Mouse (Mus musculus) intestine, embryonic 16.5 days (tissue): ENCODE results near the gene Scnn1a. TPM values are rescaled to one million over a fixed set of nuclear protein-coding genes. Genes with fewer than 3 reads are reported as not detected.
"Not testable (repeated sequence)": the region's sequence is repeated elsewhere in the genome, so short reads cannot be mapped to it uniquely, and the experiment has no call there.

ENCODE experiments used
- ATAC-seq: fragments of 200-750 bp; cut with Nextera tagmentation; 2 replicates; pipeline ENCODE4 v1.8.0; 2017; ENCODE audit warnings: moderate TSS enrichment, moderate library complexity
- H3K27ac ChIP-seq: fragments of 300-500 bp; sonication (generic); 2 replicates; pipeline ENCODE4 v1.5.1; 2014; ENCODE audit warnings: mild to moderate bottlenecking, low read length
- H3K27me3 ChIP-seq: fragments of 300-500 bp; sonication (generic); replicated peaks from 2 replicates; pipeline ENCODE4 v1.6.1; 2014; ENCODE audit warnings: low read length, control low read depth, mixed read lengths; ENCODE audit not compliant: control insufficient read depth, insufficient read depth
- H3K36me3 ChIP-seq: fragments of 300-500 bp; sonication (generic); 2 replicates; pipeline ENCODE4 v1.6.1; 2014; ENCODE audit warnings: low read length, control low read depth; ENCODE audit not compliant: control insufficient read depth, insufficient read depth
- H3K4me1 ChIP-seq: fragments of 300-500 bp; sonication (generic); 2 replicates; pipeline ENCODE4 v1.6.1; 2014; ENCODE audit warnings: low read length, control low read depth, mixed read lengths; ENCODE audit not compliant: control insufficient read depth, insufficient read depth
- H3K4me2 ChIP-seq: fragments of 300-500 bp; sonication (generic); 2 replicates; pipeline ENCODE4 v1.6.1; 2014; ENCODE audit warnings: low read depth, low read length, control low read depth
- H3K4me3 ChIP-seq: fragments of 300-500 bp; sonication (generic); 2 replicates; pipeline ENCODE4 v1.5.1; 2014; ENCODE audit warnings: mild to moderate bottlenecking, low read length
- H3K9ac ChIP-seq: fragments of 300-500 bp; sonication (generic); 2 replicates; pipeline ENCODE4 v1.6.1; 2014; ENCODE audit warnings: low read depth, low read length
- H3K9me3 ChIP-seq: fragments of 300-500 bp; sonication (generic); 2 replicates; pipeline ENCODE4 v1.6.1; 2016; ENCODE audit warnings: low read length, control low read depth; ENCODE audit not compliant: control insufficient read depth
- WGBS: fragments of 180-500 bp; shearing (Covaris S2); extraction: QIAGEN DNeasy Blood & Tissue Kit; methylation state at CpG from one replicate; pipeline ENCODE4 v1.1.7; 2014; 5-methylcytosine and 5-hydroxymethylcytosine counted together
- polyA plus RNA-seq: library from polyadenylated mRNA; unstranded; fragments of >200 nt; fragmentation: Nextera tagmentation; extraction: Ambion mirVana; gene quantifications from 2 replicates; pipeline ENCODE4 v1.2.1, GENCODE M21; 2015

Scnn1a gene
- polyA plus RNA-seq, 1 experiment from 2014 or later = 5.0 TPM

DNA sequence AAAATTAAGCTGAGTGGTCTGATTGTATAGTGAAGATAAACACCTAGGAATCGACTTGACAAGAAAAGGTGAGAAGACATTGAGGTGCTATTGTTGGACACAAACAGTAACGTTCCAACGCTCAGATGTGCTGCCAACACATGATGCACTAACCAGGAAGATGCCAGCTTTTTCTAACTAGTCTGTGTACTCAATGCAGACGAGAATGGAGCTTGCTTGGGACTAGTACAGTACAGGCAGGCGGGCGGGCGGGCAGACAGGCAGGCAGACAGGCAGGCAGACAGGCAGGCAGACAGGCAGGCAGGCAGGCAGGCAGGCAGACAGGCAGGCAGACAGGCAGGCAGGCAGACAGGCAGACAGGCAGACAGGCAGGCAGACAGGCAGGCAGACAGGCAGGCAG, 16.1 kb upstream of the Scnn1a start:
- not testable (repeated sequence) for H3K4me2 ChIP-seq, ATAC-seq, H3K9me3 ChIP-seq, H3K4me3 ChIP-seq, H3K9ac ChIP-seq, H3K27ac ChIP-seq, H3K27me3 ChIP-seq, H3K4me1 ChIP-seq
- peaks cover 20% of the 10 kb centered on the region for H3K36me3 ChIP-seq
- 90% methylated on average over 7 of the region's 7 CpGs for WGBS

DNA sequence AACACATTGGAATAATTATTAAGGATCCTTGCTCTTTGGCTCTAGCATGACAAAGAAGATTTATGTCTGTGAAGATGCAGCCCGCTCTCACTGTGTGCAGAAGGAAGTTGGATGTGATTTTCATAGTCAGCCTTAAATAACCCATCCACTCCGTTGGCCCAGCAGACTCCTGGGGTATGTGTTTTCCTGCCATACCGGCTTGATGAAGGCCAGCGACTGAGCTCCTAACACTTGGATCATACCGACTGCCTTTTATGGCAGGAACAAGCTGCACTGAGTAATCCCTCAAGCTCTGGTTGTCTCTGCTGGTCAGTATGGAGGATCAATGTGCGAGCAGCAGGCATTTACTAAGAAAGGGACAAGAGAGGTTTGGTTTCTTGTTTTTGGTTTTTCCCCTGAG, 15.0 kb upstream of the Scnn1a start:
- Histone ChIP-seq H3K36me3 (peaks cover 20% of the 10 kb centered on the region), H3K27me3 (no peaks in the 10 kb centered on the region), H3K4me3 (no peak overlapping the region), H3K27ac (0 out of 2 replicates have a peak overlapping the region, but pooled peaks have one; percentile 10), H3K4me1 (no peaks in the 10 kb centered on the region), H3K9me3 (no peaks in the 10 kb centered on the region), H3K4me2 (no peak overlapping the region), H3K9ac (no peak overlapping the region)
- no peak for ATAC-seq
- 64% methylated on average over 6 of the region's 6 CpGs for WGBS

DNA sequence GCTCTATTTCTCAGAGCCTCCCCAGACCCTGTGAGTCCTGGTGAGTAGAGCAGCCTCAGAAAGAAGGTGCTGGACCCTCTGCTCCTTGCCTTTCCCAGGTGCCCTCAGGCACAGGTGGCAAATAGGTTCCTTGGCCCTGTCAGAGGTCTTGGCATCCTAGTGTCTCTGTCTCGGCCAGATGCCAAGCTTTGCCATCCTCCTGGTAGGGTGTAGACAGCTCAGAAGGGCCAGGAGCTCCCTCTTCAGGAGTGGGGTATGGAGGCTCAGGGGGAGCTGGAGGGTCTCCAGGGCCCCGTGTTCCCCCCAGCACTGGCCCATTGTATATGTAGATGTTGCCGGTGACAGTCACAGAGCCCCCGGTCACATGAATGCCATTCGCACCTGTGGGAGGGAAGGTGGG, 13.4 kb upstream of the Scnn1a start:
- Histone ChIP-seq H3K27ac (no peak overlapping the region), H3K9ac (no peak overlapping the region), H3K4me1 (peaks cover 10% of the 10 kb centered on the region), H3K4me2 (no peak overlapping the region), H3K9me3 (no peaks in the 10 kb centered on the region), H3K27me3 (no peaks in the 10 kb centered on the region), H3K36me3 (peaks cover 25% of the 10 kb centered on the region), H3K4me3 (no peak overlapping the region)
- 92% methylated on average over 5 of the region's 5 CpGs for WGBS
- ATAC-seq = no peak

DNA sequence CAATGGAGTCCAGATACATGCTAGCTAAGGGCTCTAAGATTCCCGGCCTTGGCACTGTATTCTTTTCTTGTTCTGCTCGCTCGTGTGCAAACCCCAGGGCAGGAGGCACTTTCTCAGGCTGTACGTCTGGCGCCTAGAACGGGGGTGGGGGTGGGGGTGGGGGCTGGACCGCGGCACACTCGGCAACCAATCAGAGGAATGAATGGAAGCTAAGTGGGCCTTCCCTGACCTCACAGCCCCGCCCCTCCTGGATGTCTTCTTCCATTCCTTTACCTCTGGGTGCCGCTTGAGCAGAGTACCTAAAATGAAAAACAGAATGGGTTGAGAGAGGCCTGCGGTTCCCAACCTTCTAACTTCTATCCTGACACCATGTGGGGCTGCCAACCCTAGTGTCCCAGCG, 11.5 kb upstream of the Scnn1a start:
- H3K9me3 ChIP-seq = no peaks in the 10 kb centered on the region
- 25% methylated on average over 13 of the region's 13 CpGs for WGBS
- no peak overlapping the region for H3K4me2 ChIP-seq
- no peak overlapping the region for H3K4me3 ChIP-seq
- H3K27ac ChIP-seq = no peak overlapping the region
- H3K36me3 ChIP-seq = peaks cover 27% of the 10 kb centered on the region
- peaks cover 18% of the 10 kb centered on the region for H3K4me1 ChIP-seq
- no peak overlapping the region for H3K9ac ChIP-seq
- no peak for ATAC-seq
- H3K27me3 ChIP-seq = no peaks in the 10 kb centered on the region

DNA sequence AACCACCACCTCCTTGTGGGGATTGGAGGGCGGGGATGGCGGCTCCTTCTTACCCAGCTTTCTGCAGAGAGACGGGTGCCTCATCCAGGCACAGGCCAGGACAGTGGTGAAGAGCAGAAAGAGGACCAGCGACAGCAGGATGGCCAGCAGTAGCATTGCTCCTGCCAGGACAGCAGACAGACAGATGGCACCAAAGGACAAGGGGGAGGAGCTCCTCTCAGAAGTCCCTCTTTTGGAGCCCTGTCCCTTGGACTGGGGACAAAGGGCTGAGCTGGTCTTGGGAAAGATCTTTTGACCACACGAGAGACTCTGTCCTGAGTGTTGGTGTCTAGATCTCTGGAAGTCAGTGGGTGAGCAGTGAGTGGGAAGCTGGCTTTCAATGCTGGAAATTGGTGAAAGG, 11.1 kb upstream of the Scnn1a start:
- peaks cover 27% of the 10 kb centered on the region for H3K36me3 ChIP-seq
- no peaks in the 10 kb centered on the region for H3K27me3 ChIP-seq
- no peak overlapping the region for H3K9ac ChIP-seq
- no peak overlapping the region for H3K27ac ChIP-seq
- peaks cover 23% of the 10 kb centered on the region for H3K4me1 ChIP-seq
- 53% methylated on average over 5 of the region's 5 CpGs for WGBS
- H3K4me2 ChIP-seq = no peak overlapping the region
- ATAC-seq = no peak
- no peak overlapping the region for H3K4me3 ChIP-seq
- H3K9me3 ChIP-seq = no peaks in the 10 kb centered on the region

GRCm38 (mm10) chr6:125312171-125312570, 8.3 kb upstream of the Scnn1a start:
- Histone ChIP-seq H3K4me3 (peak overlapping the region; percentile 64), H3K9me3 (no peaks in the 10 kb centered on the region), H3K36me3 (peaks cover 14% of the 10 kb centered on the region), H3K4me1 (peaks cover 27% of the 10 kb centered on the region), H3K9ac (peak overlapping the region; percentile 88), H3K4me2 (peak overlapping the region; percentile 63), H3K27me3 (no peaks in the 10 kb centered on the region), H3K27ac (no peak overlapping the region)
- ATAC-seq = no peak
- WGBS = 86% methylated on average over 9 of the region's 9 CpGs

DNA sequence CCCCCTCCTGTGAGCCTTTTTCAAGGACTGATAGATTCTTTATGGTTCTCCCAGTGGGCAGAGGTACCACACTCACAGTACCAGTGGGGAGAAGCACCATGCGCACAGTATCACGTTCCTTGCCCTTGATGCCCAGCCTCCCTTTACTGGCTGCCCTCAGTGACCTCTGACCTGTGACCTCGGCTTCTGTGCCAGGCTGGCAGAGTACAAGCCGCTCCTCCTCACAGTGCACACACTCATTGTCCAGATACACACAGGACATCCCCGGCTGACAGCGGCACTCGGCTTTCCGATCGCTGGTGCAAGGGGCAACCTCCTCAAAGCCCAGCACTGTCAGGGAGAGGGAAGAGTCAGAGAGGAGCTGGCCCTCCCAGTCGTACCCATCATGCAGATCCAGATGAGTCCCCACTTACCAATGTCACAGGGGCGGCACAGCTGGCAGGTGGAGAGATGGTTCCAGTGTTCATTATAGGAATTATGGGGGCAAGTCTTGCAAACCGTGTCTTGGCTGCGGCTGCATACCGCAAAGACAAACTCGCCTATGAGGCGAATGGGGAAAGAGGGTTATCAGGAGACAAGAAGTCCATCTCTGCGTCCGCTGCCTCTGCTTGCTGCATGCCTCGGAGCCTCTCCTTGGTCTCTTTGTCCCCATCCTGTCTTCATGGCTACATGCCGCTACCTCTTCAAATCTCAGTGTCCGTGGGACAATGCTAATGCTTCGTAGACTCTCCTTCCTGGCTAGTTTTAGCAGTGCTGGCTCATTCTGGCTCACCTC, 7.7 kb upstream of the Scnn1a start:
- H3K9me3 ChIP-seq = no peaks in the 10 kb centered on the region
- H3K4me3 ChIP-seq = peak overlapping the region; percentile 64
- peak overlapping the region; percentile 63 for H3K4me2 ChIP-seq
- H3K9ac ChIP-seq = peak overlapping the region; percentile 88
- WGBS = 44% methylated on average over 22 of the region's 22 CpGs
- H3K36me3 ChIP-seq = peaks cover 12% of the 10 kb centered on the region
- H3K27me3 ChIP-seq = no peaks in the 10 kb centered on the region
- peaks cover 27% of the 10 kb centered on the region for H3K4me1 ChIP-seq
- no peak for ATAC-seq
- H3K27ac ChIP-seq = peak overlapping the region; percentile 78

GRCm38 (mm10) chr6:125313546-125314230, 6.8 kb upstream of the Scnn1a start, which contains the start of gene Ltbr:
TSS of gene Ltbr (minus strand) at chr6:125313885.
- H3K27me3 ChIP-seq = no peaks in the 10 kb centered on the region
- H3K27ac ChIP-seq = peak within 1 kb of the TSS; percentile 80
- 2% methylated on average over 43 of the region's 46 CpGs for WGBS
- H3K9ac ChIP-seq = peak within 1 kb of the TSS; percentile 88
- peak; percentile 96 for ATAC-seq
- peaks cover 27% of the 10 kb centered on the region for H3K4me1 ChIP-seq
- H3K36me3 ChIP-seq = peaks cover 12% of the 10 kb centered on the region
- no peaks in the 10 kb centered on the region for H3K9me3 ChIP-seq
- H3K4me3 ChIP-seq = peak within 1 kb of the TSS; percentile 64
- peak within 1 kb of the TSS; percentile 63 for H3K4me2 ChIP-seq

DNA sequence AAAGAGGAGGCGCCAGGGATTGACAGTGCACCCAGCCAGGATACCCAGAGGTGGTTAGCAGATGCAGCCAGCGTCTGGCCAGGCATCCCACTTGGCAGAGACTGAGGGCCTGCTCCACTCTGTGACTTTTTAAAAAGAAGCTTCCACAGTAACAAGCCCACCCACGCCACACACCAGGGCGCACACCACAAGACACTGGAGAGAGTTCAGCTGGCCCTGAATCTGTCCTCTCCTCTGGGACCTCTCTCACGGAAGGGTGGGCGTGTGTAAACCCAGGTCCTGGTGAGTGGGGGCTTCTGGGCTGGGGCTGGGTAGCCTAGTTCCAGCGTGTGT, 6.3 kb upstream of the Scnn1a start:
- Histone ChIP-seq H3K9ac (peak overlapping the region; percentile 88), H3K9me3 (no peaks in the 10 kb centered on the region), H3K27ac (peak overlapping the region; percentile 80; the same call in 1 of the 2 replicates), H3K4me3 (peak overlapping the region; percentile 64), H3K27me3 (no peaks in the 10 kb centered on the region), H3K36me3 (peaks cover 7% of the 10 kb centered on the region), H3K4me2 (peak overlapping the region; percentile 63), H3K4me1 (peaks cover 27% of the 10 kb centered on the region)
- 59% methylated on average over 7 of the region's 7 CpGs for WGBS
- ATAC-seq = no peak; the same call in none of the 2 replicates
